Mouse (Mus musculus): ENCODE results near the gene Gcsam. TPM values are rescaled to one million over a fixed set of nuclear protein-coding genes. Genes with fewer than 3 reads are reported as not detected.

The Gcsam gene
- polyA plus RNA-seq, 1 experiment from 2014 or later = not detected

Other genes with a start within 250 kb of the Gcsam start
- 19.0 and 20.4 TPM in 2 replicates for gene Cd200, start 201.3 kb upstream of the Gcsam start, polyA plus RNA-seq (2015; fragmentation: Nextera tagmentation; extraction: Ambion mirVana)
- gene Gm609, start 117.4 kb upstream of the Gcsam start, polyA plus RNA-seq (2015; fragmentation: Nextera tagmentation; extraction: Ambion mirVana) = not detected in 2 replicates
- gene Gm17783, start 78.3 kb upstream of the Gcsam start, polyA plus RNA-seq (2015; fragmentation: Nextera tagmentation; extraction: Ambion mirVana) = not detected in 2 replicates
- not detected in 2 replicates for gene Slc9c1, start 75.1 kb upstream of the Gcsam start, polyA plus RNA-seq (2015; fragmentation: Nextera tagmentation; extraction: Ambion mirVana)
- gene BC016579, start 43.7 kb downstream of the Gcsam start, polyA plus RNA-seq (2015; fragmentation: Nextera tagmentation; extraction: Ambion mirVana) = not detected in 2 replicates
- 0.09 TPM in 1 of 2 replicates, not detected in the other for gene Tmprss7, start 83.3 kb downstream of the Gcsam start, polyA plus RNA-seq (2015; fragmentation: Nextera tagmentation; extraction: Ambion mirVana)
- 6.6 and 6.7 TPM in 2 replicates for gene Tagln3, start 114.2 kb downstream of the Gcsam start, polyA plus RNA-seq (2015; fragmentation: Nextera tagmentation; extraction: Ambion mirVana)
- 27.6 and 29.3 TPM in 2 replicates for gene Abhd10, start 132.6 kb downstream of the Gcsam start, polyA plus RNA-seq (2015; fragmentation: Nextera tagmentation; extraction: Ambion mirVana)

Measured in heart, embryonic 13.5 days (tissue).